Mouse (Mus musculus) spleen, postnatal 4 days (tissue): ENCODE measurements around the gene Pla2g10.
"Not testable (repeated sequence)": the region's sequence is repeated elsewhere in the genome, so short reads cannot be mapped to it uniquely, and the experiment has no call there.

Experiments used
- DNase-seq, 2 experiments: peaks; one replicate each; pipeline ENCODE4 v3.0.0; 2022; ENCODE audit warnings: low spot score in 2 of 2

Pla2g10 gene

GRCm38 (mm10) chr16:13729428-13729827, 1.4 kb downstream of the Pla2g10 start:
- no peak for DNase-seq

DNA sequence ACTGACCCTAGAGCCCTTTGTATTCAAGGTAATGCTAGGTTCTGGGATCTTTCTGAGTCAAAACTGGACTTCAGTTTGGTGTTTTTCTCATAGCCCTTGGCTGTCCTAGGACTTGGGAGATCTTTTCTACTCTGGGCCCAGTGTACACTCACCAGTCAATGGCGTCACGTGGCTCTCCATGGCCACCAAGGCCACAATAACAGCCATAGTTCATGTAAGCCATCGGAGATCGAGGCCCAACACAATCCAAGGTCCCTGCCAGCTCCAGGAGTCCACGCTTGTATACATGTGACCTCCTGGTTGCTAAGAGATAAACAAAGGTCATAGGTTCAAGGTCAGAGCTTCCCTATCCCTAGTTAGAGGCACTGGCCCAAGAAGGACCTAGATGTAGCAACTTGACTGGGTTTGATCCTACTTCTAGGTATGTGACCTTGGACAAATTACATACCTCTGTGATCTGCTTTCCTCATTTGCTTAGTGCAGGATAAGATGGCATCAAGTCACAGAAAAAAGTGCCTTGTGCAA, 2.9 kb downstream of the Pla2g10 start:
- no peak for DNase-seq

DNA sequence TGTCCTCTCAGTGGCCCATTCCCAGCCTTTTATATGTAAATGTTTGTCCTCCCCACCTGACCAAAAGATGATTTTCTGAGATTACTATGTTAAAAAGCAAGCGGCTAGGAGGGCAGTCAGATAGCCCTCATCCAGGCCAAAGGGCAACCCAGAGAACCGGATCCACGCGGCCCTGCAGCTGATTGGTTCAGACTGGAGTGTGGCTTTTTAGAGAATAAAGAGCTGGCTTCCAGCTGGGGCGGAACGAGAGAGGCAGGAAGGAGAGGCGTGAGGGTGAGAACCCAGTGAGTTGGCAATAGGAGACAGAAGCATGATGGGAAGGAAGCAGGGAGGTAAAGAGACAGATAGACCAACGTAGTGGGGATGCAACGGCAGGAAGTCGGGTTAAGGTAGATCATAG, 7.8 kb downstream of the Pla2g10 start:
- DNase-seq: no peak

DNA sequence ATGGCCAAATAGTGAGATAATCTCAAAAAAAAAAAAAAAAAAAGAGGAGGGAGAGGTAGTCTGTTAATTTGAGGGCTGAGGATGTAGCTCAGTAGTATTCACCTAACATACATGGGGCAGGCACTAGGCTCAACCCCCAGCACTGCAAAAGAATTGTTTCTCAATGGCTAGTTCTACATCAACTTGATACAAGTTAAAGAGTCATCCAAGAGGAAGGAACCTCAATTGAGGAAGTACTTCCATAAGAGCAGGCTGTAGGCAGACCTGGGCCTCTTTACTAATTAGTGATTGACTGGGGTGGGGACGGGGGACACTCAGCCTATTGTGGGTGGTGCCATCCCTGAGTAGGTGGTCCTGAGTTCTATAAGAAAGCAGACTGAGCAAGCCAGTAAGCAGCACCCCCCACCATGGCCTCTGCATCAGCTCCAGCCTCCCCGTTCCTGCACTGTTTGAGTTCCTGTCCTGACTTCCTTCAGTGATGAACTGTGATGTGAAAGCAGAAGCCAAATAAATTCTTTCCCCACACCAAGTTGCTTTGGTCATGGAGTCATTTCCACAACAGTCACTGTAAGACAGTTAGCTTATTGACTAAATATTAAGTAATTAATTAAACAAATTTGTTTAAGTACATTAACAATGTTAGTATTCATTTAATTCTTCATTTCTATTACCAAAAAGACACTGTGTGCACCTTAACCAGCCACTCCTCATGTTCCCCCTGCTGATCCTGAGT, 13.8 kb downstream of the Pla2g10 start:
- no peak for DNase-seq

DNA sequence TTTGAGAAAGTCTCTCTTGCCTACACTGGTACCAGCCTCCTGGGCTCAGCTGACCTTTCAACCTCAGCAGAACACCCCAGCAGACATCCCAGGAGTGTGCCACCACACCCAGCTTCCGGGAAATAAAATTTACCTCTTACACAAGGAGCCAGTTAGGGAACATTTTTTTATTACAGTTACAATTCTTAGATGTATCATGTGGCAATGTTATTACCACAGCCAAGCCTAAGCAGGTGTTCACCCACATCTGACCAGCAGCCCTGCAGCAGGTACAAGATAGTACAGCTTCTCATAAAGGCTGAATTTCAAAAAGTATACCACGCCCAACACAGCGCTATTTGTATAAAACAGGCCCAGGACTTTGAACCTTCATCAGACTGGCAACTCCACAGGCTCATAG, 15.9 kb downstream of the Pla2g10 start:
- DNase-seq: no peak

DNA sequence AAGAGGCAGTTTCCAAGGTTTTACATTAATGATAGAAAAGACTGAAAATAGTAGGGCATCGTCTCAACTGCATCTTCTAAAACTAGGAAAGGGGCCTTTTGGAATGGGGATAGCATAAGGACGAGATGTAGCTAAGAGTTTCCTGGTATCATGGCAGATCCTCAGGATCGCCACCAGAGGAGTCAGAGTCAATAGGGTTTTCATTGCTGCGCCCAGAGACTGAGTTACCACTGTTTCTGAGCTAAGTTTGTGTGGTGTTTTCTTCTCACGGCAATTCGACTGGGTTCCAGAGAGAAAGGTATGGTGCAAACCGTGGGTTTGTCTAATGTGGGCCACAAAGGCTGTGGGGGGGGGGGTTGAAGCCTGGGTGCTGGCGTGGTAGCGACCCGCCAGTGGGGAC, 26.1 kb downstream of the Pla2g10 start:
- DNase-seq: no peak

GRCm38 (mm10) chr16:13702184-13702583, 28.6 kb downstream of the Pla2g10 start:
- DNase-seq: no peak

GRCm38 (mm10) chr16:13698998-13699397, 31.8 kb downstream of the Pla2g10 start:
- no peak for DNase-seq

- DNase-seq: no peak
These were observed 52.0 kb downstream of the Pla2g10 start for GRCm38 (mm10) chr16:13678601-13679319.

DNA sequence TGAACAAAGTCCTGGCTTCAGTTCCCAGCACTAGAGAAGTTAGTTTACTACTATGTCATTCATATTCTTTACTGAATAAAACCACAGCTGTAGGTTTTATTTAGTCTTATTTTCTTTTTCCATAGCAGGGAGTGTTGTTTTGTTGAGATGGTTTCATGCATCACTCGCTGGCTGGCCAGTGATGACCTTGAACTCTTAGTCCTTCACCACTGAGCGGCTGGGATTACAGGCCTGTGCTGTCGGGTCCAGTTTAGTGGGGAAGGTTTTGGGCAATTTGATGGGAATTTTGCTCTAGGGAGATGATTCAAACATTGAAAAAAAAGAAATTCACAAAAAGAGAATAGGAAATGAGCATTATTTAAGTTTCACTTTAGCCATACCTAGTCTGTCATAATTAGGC, 56.3 kb downstream of the Pla2g10 start:
- no peak for DNase-seq

DNA sequence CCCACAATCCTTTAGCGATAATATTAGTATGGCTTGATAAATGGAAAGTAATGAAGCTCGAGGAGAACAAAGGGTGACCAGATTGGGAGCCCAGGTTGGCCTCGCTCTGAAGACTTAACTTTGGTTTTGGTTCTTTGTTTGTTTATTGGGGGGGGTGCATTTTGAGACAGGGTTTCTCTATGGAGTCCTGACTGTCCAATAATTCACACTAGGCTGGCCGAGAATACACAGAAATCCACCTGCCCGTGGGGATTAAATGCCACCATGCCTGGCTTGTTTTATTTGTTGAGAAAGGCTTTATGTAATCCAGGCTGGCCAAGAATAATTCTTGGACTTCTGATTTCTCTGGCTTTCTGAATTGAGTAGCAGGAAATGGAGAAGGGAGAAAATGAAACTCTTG, 57.7 kb downstream of the Pla2g10 start:
- DNase-seq: no peak

GRCm38 (mm10) chr16:13672386-13672898, 58.3 kb downstream of the Pla2g10 start:
- peak; percentile 70 to 83 for DNase-seq

- peak; percentile 86 to 92 for DNase-seq
These were observed 58.9 kb downstream of the Pla2g10 start, which contains the start of the genes Bfar and 3110001I22Rik for GRCm38 (mm10) chr16:13671685-13672385. Gene Bfar, plus strand, starts transcription at chr16:13671858. Gene 3110001I22Rik, plus strand, starts transcription at chr16:13671929.

- DNase-seq: not testable (repeated sequence)
These were observed 59.9 kb downstream of the Pla2g10 start for GRCm38 (mm10) chr16:13670896-13671295.

GRCm38 (mm10) chr16:13669282-13669681, 61.5 kb downstream of the Pla2g10 start:
- no peak for DNase-seq

GRCm38 (mm10) chr16:13668402-13669108, 62.2 kb downstream of the Pla2g10 start:
- no peak for DNase-seq

DNA sequence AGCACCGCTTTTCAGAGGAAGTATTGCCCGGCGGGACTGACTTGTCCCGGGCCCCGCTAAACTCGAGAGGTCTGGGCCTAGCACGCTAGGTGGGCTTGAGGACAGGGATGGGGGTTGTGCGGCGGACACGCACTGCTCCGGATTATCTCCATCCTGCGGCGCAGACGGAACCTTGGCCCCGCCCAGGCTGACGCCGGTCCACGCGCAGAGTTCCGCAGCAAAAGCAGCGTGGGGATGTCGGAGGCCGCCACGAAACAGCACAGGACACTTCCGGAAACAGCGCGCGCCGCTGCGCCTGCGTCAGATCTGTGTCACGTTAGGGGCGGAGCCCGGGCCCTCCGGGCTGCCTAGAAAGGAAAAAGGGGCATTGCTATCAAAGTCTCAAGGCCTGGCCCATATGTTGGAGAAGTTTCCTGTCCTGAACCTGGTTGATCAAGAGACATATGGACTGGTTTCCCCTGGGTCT, 62.9 kb downstream of the Pla2g10 start, which contains the start of gene Parn:
Gene Parn (minus strand): TSS at position 293 of the 466 bp plus-strand sequence.
- peak; percentile 91 to 95 for DNase-seq
